Mouse (Mus musculus): ENCODE measurements around the gene Zfp639. TPM values are rescaled to one million over a fixed set of nuclear protein-coding genes. Genes with fewer than 3 reads are reported as not detected.

Zfp639 gene
- polyA plus RNA-seq, 1 experiment from 2014 or later, result 38.5 TPM

DNA sequence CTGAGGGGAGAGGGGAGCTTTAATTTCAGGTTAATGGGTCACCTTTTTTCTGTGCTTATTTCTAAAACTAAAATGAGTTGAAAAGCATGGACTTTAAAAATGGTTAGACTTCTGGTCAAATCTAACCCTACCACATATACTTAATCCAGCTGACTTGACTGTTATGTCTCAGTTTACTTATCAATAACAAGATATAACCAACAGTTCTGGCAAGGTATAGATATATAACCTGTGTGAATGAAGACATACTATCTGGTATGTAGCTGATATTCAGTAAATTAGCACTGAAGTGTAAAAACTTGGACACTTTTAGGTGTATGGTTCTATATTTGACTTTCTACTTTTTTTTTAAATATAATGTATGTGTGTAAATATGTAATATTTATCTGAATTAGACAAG is 3.5 kb downstream of the Zfp639 start:
- no peak overlapping the region for H3K27ac ChIP-seq (ENCODE audit: low read depth, low read length)
- H3K27me3 ChIP-seq (replicated peaks; ENCODE audit: control insufficient read depth, insufficient read depth, low read length), result no peaks in the 10 kb centered on the region
- H3K4me2 ChIP-seq (ENCODE audit: low read length), result no peak overlapping the region
- ATAC-seq, result no peak
- H3K4me1 ChIP-seq (ENCODE audit: control insufficient read depth, insufficient read depth, low read depth, low read length), result peaks cover 20% of the 10 kb centered on the region
- H3K36me3 ChIP-seq (ENCODE audit: control insufficient read depth, insufficient read depth, low read length), result peaks cover 9% of the 10 kb centered on the region; the same call in 1 of the 2 replicates
- no peak overlapping the region for H3K4me3 ChIP-seq (ENCODE audit: low read length)
- no peak overlapping the region for H3K9ac ChIP-seq (ENCODE audit: low read depth, low read length)
- no peaks in the 10 kb centered on the region for H3K9me3 ChIP-seq (ENCODE audit: control insufficient read depth, low read length)

DNA sequence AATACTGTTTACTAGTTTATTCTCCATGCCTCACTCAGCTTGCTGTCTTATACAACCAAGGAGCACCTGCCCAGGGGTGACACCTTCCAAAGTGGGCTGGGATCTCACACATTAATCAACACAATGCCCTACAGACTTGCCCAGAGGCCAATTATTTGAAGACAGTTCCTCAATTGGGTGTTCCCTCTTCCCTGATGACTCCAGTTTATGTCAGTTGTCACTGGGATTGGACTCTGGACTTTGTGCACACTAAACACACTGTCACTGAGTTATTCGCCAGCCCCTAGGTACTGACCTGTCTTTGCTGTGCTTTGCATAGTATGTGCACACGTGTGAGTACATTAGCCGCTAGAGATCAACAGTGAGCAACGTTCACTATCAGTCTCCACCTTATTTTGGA is 17.1 kb downstream of the Zfp639 start:
- WGBS, result 94% methylated on average over 4 of the region's 4 CpGs

DNA sequence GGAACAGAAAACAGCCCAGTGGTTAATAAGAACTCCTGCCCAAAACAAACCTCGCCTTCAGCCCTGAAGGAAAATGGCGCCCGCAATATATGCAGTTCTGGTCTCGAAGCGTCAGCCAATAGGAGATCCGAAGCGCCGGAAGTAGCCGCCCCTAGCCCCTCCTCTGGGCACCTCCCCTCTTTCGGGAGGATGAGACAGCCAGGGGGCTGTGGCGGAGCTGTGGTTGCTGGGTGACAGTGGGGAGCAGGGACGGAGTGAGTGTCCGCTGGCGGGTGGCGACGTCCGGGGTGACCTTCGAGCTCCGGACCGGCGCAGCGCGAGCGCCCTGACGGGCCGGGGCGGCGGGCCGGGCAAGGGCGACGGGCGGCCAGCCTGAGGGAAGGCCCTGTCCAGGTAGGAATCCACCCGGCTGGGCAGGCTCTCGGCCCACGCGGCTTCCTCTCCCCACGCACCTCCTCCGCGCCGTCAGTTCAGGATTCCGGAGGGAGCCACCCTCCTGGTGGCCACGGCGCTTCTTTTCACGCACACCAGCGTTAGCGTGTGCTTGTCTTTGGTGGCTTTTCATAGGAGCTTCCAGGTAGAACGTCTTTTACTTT is 19.3 kb downstream of the Zfp639 start, which contains the start of gene Mfn1:
Mfn1 (plus strand) TSS at position 163 of the 596 bp plus-strand sequence.
- Histone ChIP-seq H3K36me3 (ENCODE audit: control insufficient read depth, insufficient read depth, low read length) (peaks cover 3% of the 10 kb centered on the region), H3K4me3 (ENCODE audit: low read length) (peak within 1 kb of the TSS; percentile 97), H3K4me1 (ENCODE audit: control insufficient read depth, insufficient read depth, low read depth, low read length) (peaks cover 5% of the 10 kb centered on the region), H3K4me2 (ENCODE audit: low read length) (peak within 1 kb of the TSS; percentile 67), H3K9me3 (ENCODE audit: control insufficient read depth, low read length) (no peaks in the 10 kb centered on the region), H3K27ac (ENCODE audit: low read depth, low read length) (peak within 1 kb of the TSS; percentile 86), H3K9ac (ENCODE audit: low read depth, low read length) (peak within 1 kb of the TSS; percentile 95), H3K27me3 (replicated peaks; ENCODE audit: control insufficient read depth, insufficient read depth, low read length) (no peaks in the 10 kb centered on the region)
- ATAC-seq, result peak; percentile 100
- WGBS, result 0% methylated on average over 46 of the region's 47 CpGs

More for the DNA sequence above, 17.1 kb downstream of the Zfp639 start:
- no peak for ATAC-seq
- Histone ChIP-seq H3K9me3 (ENCODE audit: control insufficient read depth, low read length) (no peaks in the 10 kb centered on the region), H3K27me3 (replicated peaks; ENCODE audit: control insufficient read depth, insufficient read depth, low read length) (no peaks in the 10 kb centered on the region), H3K27ac (ENCODE audit: low read depth, low read length) (no peak overlapping the region), H3K9ac (ENCODE audit: low read depth, low read length) (no peak overlapping the region), H3K4me1 (ENCODE audit: control insufficient read depth, insufficient read depth, low read depth, low read length) (peaks cover 5% of the 10 kb centered on the region), H3K36me3 (ENCODE audit: control insufficient read depth, insufficient read depth, low read length) (peaks cover 15% of the 10 kb centered on the region), H3K4me3 (ENCODE audit: low read length) (no peak overlapping the region), H3K4me2 (ENCODE audit: low read length) (no peak overlapping the region)

DNA sequence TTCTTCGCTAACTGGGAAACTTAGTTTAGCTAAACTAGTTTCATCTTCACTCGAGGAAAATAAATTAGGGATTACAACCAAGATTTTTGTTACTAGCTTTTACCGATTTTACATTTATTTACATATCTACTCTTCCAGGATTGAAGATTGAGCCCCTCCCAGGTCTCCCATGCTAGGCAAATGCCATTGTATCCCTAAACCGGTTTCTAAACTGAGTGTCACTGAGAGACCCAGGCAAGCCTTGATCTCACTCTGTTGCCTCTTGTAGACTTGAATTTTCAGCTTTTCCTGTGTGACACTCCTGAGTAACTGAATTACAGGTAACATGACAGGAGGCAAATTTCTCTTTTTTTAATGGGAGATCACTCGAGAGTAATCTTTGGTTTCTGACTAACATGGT is 20.0 kb downstream of the Zfp639 start:
- ATAC-seq, result no peak
- no peaks in the 10 kb centered on the region for H3K27me3 ChIP-seq (replicated peaks; ENCODE audit: control insufficient read depth, insufficient read depth, low read length)
- no peaks in the 10 kb centered on the region for H3K9me3 ChIP-seq (ENCODE audit: control insufficient read depth, low read length)
- H3K36me3 ChIP-seq (ENCODE audit: control insufficient read depth, insufficient read depth, low read length), result peaks cover 6% of the 10 kb centered on the region
- no peak overlapping the region for H3K27ac ChIP-seq (ENCODE audit: low read depth, low read length)
- WGBS, result 18% methylated on average over 5 of the region's 5 CpGs
- H3K4me1 ChIP-seq (ENCODE audit: control insufficient read depth, insufficient read depth, low read depth, low read length), result peaks cover 5% of the 10 kb centered on the region
- H3K9ac ChIP-seq (ENCODE audit: low read depth, low read length), result peak overlapping the region; percentile 95; the same call in 1 of the 2 replicates
- peak overlapping the region; percentile 67 for H3K4me2 ChIP-seq (ENCODE audit: low read length)
- peak overlapping the region; percentile 97 for H3K4me3 ChIP-seq (ENCODE audit: low read length)

DNA sequence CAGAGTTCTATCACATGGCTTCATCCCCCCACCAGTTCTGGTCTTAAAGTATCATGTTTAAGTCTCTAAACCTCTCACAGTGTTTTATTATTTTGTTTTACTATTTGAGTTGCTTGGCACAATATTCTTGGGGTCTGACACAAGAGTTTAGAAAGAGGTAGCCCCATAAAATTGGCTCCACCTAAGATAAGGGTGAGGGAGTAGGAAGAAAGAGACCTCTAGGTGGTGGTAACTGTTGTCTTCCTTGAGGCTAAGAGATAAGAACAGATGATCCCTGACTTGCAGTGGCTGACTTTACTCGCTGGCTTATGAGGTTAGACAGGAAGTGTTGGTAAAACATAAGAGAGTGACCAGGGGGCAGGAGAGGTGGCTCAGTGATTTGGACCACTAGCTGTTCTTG is 25.6 kb downstream of the Zfp639 start:
- 86% methylated on average over 1 of the region's 1 CpGs for WGBS
- no peaks in the 10 kb centered on the region for H3K4me1 ChIP-seq (ENCODE audit: control insufficient read depth, insufficient read depth, low read depth, low read length)
- H3K27me3 ChIP-seq (replicated peaks; ENCODE audit: control insufficient read depth, insufficient read depth, low read length), result no peaks in the 10 kb centered on the region
- H3K9ac ChIP-seq (ENCODE audit: low read depth, low read length), result no peak overlapping the region
- no peak overlapping the region for H3K4me3 ChIP-seq (ENCODE audit: low read length)
- no peak overlapping the region for H3K27ac ChIP-seq (ENCODE audit: low read depth, low read length)
- ATAC-seq, result no peak
- peaks cover 9% of the 10 kb centered on the region for H3K36me3 ChIP-seq (ENCODE audit: control insufficient read depth, insufficient read depth, low read length)
- no peaks in the 10 kb centered on the region for H3K9me3 ChIP-seq (ENCODE audit: control insufficient read depth, low read length)
- no peak overlapping the region for H3K4me2 ChIP-seq (ENCODE audit: low read length)

DNA sequence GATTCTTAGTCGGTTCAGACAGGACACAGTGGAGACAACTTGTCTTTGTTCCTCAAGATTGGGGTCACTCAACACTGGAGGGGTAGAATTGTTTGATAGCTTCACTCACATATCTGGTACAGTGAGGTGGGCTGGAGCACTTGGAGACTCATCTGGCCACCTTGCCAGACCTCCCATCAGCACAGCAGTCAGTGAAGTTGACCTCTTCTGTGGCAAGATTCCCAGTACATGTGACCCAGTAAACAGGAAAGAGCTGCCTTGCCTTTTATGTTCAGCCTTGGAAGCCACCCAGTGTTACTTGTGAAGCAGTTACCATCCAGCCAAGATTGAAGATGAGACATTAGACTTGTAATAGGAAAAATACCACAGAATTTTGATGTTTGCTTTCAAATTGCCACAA is 27.5 kb downstream of the Zfp639 start:
- Histone ChIP-seq H3K9ac (ENCODE audit: low read depth, low read length) (no peak overlapping the region), H3K4me3 (ENCODE audit: low read length) (no peak overlapping the region), H3K4me1 (ENCODE audit: control insufficient read depth, insufficient read depth, low read depth, low read length) (no peaks in the 10 kb centered on the region), H3K4me2 (ENCODE audit: low read length) (no peak overlapping the region), H3K36me3 (ENCODE audit: control insufficient read depth, insufficient read depth, low read length) (peaks cover 9% of the 10 kb centered on the region; the same call in 1 of the 2 replicates), H3K27me3 (replicated peaks; ENCODE audit: control insufficient read depth, insufficient read depth, low read length) (no peaks in the 10 kb centered on the region), H3K27ac (ENCODE audit: low read depth, low read length) (no peak overlapping the region), H3K9me3 (ENCODE audit: control insufficient read depth, low read length) (no peaks in the 10 kb centered on the region)
- WGBS, result 33% methylated on average over 1 of the region's 1 CpGs
- ATAC-seq, result peak; percentile 79; the same call in 1 of the 2 replicates

DNA sequence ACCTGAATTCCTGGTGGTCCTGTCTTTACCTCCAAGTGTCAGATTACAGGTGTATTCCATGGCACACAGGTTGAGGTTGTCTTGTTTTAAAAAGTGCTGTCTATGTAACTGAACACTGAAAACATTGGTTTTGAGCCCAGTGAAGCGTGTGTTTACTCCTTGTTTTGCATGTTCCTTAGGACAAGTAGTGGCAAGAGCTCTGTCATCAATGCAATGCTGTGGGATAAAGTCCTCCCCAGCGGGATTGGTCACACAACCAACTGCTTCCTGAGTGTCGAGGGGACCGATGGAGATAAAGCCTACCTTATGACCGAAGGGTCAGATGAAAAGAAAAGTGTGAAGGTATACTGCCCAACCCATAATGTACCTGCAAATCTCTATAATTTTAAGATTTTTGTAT is 28.0 kb downstream of the Zfp639 start:
- Histone ChIP-seq H3K4me2 (ENCODE audit: low read length) (no peak overlapping the region), H3K9me3 (ENCODE audit: control insufficient read depth, low read length) (no peaks in the 10 kb centered on the region), H3K4me3 (ENCODE audit: low read length) (no peak overlapping the region), H3K27me3 (replicated peaks; ENCODE audit: control insufficient read depth, insufficient read depth, low read length) (no peaks in the 10 kb centered on the region), H3K4me1 (ENCODE audit: control insufficient read depth, insufficient read depth, low read depth, low read length) (no peaks in the 10 kb centered on the region), H3K36me3 (ENCODE audit: control insufficient read depth, insufficient read depth, low read length) (peaks cover 9% of the 10 kb centered on the region; the same call in 1 of the 2 replicates), H3K27ac (ENCODE audit: low read depth, low read length) (no peak overlapping the region), H3K9ac (ENCODE audit: low read depth, low read length) (no peak overlapping the region)
- ATAC-seq, result no peak
- 97% methylated on average over 5 of the region's 5 CpGs for WGBS

DNA sequence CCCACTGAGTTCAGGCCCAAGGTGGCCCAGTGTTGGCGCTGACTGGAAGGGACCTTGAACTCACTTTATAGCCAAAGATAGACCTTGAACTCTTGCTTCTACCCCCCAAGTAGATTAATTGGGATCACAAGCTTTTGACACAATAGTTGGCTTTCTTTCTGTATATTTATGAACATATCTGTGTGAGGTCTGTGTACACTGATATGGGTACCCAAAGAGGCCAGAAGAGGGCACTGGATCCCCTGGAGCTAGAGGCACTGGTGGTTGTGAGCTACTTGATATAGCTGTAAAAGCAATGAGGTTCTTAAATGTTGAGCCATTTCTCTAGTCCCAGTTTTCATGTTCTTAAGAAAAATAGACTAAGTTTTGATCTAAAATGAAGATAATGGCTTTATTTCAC is 43.0 kb downstream of the Zfp639 start:
- Histone ChIP-seq H3K4me1 (ENCODE audit: control insufficient read depth, insufficient read depth, low read depth, low read length) (no peaks in the 10 kb centered on the region), H3K4me3 (ENCODE audit: low read length) (no peak overlapping the region), H3K36me3 (ENCODE audit: control insufficient read depth, insufficient read depth, low read length) (peaks cover 25% of the 10 kb centered on the region), H3K9ac (ENCODE audit: low read depth, low read length) (no peak overlapping the region), H3K9me3 (ENCODE audit: control insufficient read depth, low read length) (no peaks in the 10 kb centered on the region), H3K27ac (ENCODE audit: low read depth, low read length) (no peak overlapping the region), H3K4me2 (ENCODE audit: low read length) (no peak overlapping the region), H3K27me3 (replicated peaks; ENCODE audit: control insufficient read depth, insufficient read depth, low read length) (no peaks in the 10 kb centered on the region)
- WGBS, result 92% methylated on average over 1 of the region's 1 CpGs
- no peak for ATAC-seq

DNA sequence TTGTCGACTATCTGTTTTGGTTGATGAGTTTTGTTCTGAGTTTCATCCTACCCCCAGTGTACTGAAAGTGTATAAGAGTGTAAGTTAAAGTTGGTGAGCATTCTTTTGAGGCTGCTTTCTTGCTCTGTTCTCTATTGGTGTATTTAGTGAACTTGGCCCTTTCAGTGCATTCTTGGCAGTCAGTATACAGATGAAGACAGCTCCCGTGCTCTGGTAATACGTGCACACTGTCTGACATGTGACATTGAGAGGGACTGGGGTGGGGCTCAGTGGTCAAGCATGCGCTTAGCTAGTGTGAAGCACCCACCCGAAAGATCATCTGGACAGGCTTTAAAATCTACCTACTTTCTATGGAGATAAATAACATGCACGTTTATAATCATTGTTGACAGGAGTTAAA is 53.3 kb downstream of the Zfp639 start:
- Histone ChIP-seq H3K9me3 (ENCODE audit: control insufficient read depth, low read length) (no peaks in the 10 kb centered on the region), H3K36me3 (ENCODE audit: control insufficient read depth, insufficient read depth, low read length) (peaks cover 39% of the 10 kb centered on the region), H3K27me3 (replicated peaks; ENCODE audit: control insufficient read depth, insufficient read depth, low read length) (no peaks in the 10 kb centered on the region), H3K9ac (ENCODE audit: low read depth, low read length) (no peak overlapping the region), H3K4me1 (ENCODE audit: control insufficient read depth, insufficient read depth, low read depth, low read length) (no peaks in the 10 kb centered on the region), H3K27ac (ENCODE audit: low read depth, low read length) (no peak overlapping the region), H3K4me2 (ENCODE audit: low read length) (no peak overlapping the region), H3K4me3 (ENCODE audit: low read length) (no peak overlapping the region)
- ATAC-seq, result no peak
- 94% methylated on average over 6 of the region's 6 CpGs for WGBS

Measured in hindbrain, embryonic 16.5 days (tissue).